Mouse (Mus musculus) granulocyte monocyte progenitor cell, adult 5-6 weeks (primary cell): ENCODE data around the gene 4933406M09Rik. TPM values are rescaled to one million over a fixed set of nuclear protein-coding genes. Genes with fewer than 3 reads are reported as not detected.
A peak's percentile ranks its signal among the peaks of the same experiment; 100 is the strongest.

Experiments
- ATAC-seq: replicated peaks from 2 replicates; pipeline ENCODE4 v1.8.0; 2016; ENCODE audit warnings: mild to moderate bottlenecking, moderate TSS enrichment, inconsistent platforms; ENCODE audit not compliant: poor library complexity, severe bottlenecking
- total RNA-seq, 2 experiments: library from RNA; stranded (forward) in 1 of 2; stranded (reverse) in 1 of 2; fragments of 200-712, 200-1000 nt in 1 of 2; fragments of >200 nt in 1 of 2; fragmentation: Nextera tagmentation in 1 of 2; gene quantifications; 2 replicates each; pipeline ENCODE4 v1.2.3; 2014 to 2017

Gene 4933406M09Rik
- total RNA-seq, 2 experiments from 2014 or later, result not detected

GRCm38 (mm10) chr1:134419751-134420458 is 34.2 kb downstream of the 4933406M09Rik start:
- ATAC-seq, result peak; percentile 77

- ATAC-seq, result no peak
Observed at GRCm38 (mm10) chr1:134423911-134424310, 38.2 kb downstream of the 4933406M09Rik start.

GRCm38 (mm10) chr1:134426289-134426688 is 40.5 kb downstream of the 4933406M09Rik start:
- ATAC-seq, result no peak

GRCm38 (mm10) chr1:134433002-134433401 is 47.3 kb downstream of the 4933406M09Rik start:
- no peak for ATAC-seq

- no peak for ATAC-seq
Observed at GRCm38 (mm10) chr1:134433473-134433872, 47.7 kb downstream of the 4933406M09Rik start.

- peak; percentile 90 for ATAC-seq
Observed at GRCm38 (mm10) chr1:134435414-134435813, 49.7 kb downstream of the 4933406M09Rik start.

GRCm38 (mm10) chr1:134440437-134440836 is 54.7 kb downstream of the 4933406M09Rik start:
- ATAC-seq, result no peak

Other genes starting within 250 kb of the 4933406M09Rik start
- not detected in 2 replicates for gene Chil1, start 203.8 kb upstream of the 4933406M09Rik start, total RNA-seq (2014; fragmentation: Nextera tagmentation)
- gene Chil1, start 203.8 kb upstream of the 4933406M09Rik start, total RNA-seq (2017), result 4.7 and 6.3 TPM in 2 replicates
- gene Mybph, start 192.5 kb upstream of the 4933406M09Rik start, total RNA-seq (2014; fragmentation: Nextera tagmentation), result not detected in 2 replicates
- not detected in 2 replicates for gene Mybph, start 192.5 kb upstream of the 4933406M09Rik start, total RNA-seq (2017)
- not detected in 2 replicates for gene Adora1, start 150.5 kb upstream of the 4933406M09Rik start, total RNA-seq (2014; fragmentation: Nextera tagmentation)
- not detected in 2 replicates for gene Adora1, start 150.5 kb upstream of the 4933406M09Rik start, total RNA-seq (2017)
- gene Myog, start 96.0 kb upstream of the 4933406M09Rik start, total RNA-seq (2014; fragmentation: Nextera tagmentation), result not detected in 2 replicates
- gene Myog, start 96.0 kb upstream of the 4933406M09Rik start, total RNA-seq (2017), result not detected in 2 replicates
- gene Ppfia4, start 53.0 kb upstream of the 4933406M09Rik start, total RNA-seq (2014; fragmentation: Nextera tagmentation), result 6.4 and 12.5 TPM in 2 replicates
- gene Ppfia4, start 53.0 kb upstream of the 4933406M09Rik start, total RNA-seq (2017), result 4.1 and 4.6 TPM in 2 replicates
- gene Tmem183a, start 24.0 kb upstream of the 4933406M09Rik start, total RNA-seq (2014; fragmentation: Nextera tagmentation), result 31.8 and 34.3 TPM in 2 replicates
- 53.6 and 115 TPM in 2 replicates for gene Tmem183a, start 24.0 kb upstream of the 4933406M09Rik start, total RNA-seq (2017)
- 51.2 and 63.3 TPM in 2 replicates for gene Cyb5r1, start 19.6 kb downstream of the 4933406M09Rik start, total RNA-seq (2014; fragmentation: Nextera tagmentation)
- gene Cyb5r1, start 19.6 kb downstream of the 4933406M09Rik start, total RNA-seq (2017), result 26.0 and 34.6 TPM in 2 replicates
- gene Adipor1, start 29.4 kb downstream of the 4933406M09Rik start, total RNA-seq (2014; fragmentation: Nextera tagmentation), result 62.4 and 63.0 TPM in 2 replicates
- 52.7 and 53.3 TPM in 2 replicates for gene Adipor1, start 29.4 kb downstream of the 4933406M09Rik start, total RNA-seq (2017)
- gene Klhl12, start 69.6 kb downstream of the 4933406M09Rik start, total RNA-seq (2014; fragmentation: Nextera tagmentation), result 7.8 and 9.2 TPM in 2 replicates
- 8.7 and 9.5 TPM in 2 replicates for gene Klhl12, start 69.6 kb downstream of the 4933406M09Rik start, total RNA-seq (2017)
- 14.1 and 18.1 TPM in 2 replicates for gene Rabif, start 108.7 kb downstream of the 4933406M09Rik start, total RNA-seq (2014; fragmentation: Nextera tagmentation)
- gene Rabif, start 108.7 kb downstream of the 4933406M09Rik start, total RNA-seq (2017), result 13.3 and 15.0 TPM in 2 replicates
- not detected in 2 replicates for gene Mgat4e, start 163.7 kb downstream of the 4933406M09Rik start, total RNA-seq (2014; fragmentation: Nextera tagmentation)
- gene Mgat4e, start 163.7 kb downstream of the 4933406M09Rik start, total RNA-seq (2017), result 0.10 TPM in 1 of 2 replicates, not detected in the other
- 17.4 and 28.4 TPM in 2 replicates for gene Kdm5b, start 174.2 kb downstream of the 4933406M09Rik start, total RNA-seq (2014; fragmentation: Nextera tagmentation)
- gene Kdm5b, start 174.2 kb downstream of the 4933406M09Rik start, total RNA-seq (2017), result 15.0 and 16.8 TPM in 2 replicates